Mouse (Mus musculus) G1E-ER4 (cell line): ENCODE results near the gene Ncor2. TPM values are rescaled to one million over a fixed set of nuclear protein-coding genes. Genes with fewer than 3 reads are reported as not detected.

Experiments used
- GATA1 ChIP-seq: IDR thresholded peaks from one replicate; pipeline ENCODE4 v1.8.0; 2012; ENCODE audit warnings: low read length, inconsistent platforms
- polyA plus RNA-seq: library from polyadenylated mRNA; stranded (reverse); fragments of >175 nt; gene quantifications from 2 replicates; pipeline ENCODE4 v1.2.3, GENCODE M21; 2012

The Ncor2 gene
- polyA plus RNA-seq, result not detected in 2 replicates

- TF ChIP-seq GATA1, result no peak
These were observed at the start of gene Ncor2 for GRCm38 (mm10) chr5:125179007-125179734. Ncor2 (minus strand) TSS chr5:125179219.

DNA sequence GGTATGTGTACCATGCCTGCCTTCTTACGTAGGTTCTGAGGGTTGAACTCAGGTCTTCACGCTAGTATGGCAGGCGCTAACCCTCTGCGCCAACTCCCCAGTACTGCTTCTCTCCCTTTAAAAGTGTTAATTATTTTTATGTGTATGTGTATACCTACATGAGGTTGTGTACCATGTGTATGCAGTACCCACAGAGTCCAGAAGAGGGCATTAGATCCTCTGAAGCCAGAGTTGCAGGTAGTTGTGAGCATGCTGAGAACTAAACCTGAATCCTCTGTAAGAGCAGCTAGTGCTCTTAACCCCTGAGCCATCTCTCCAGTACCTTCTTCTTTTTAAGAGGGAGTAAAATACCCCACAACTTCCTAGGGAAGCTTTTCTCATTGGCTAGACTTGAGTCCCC lies 48.7 kb upstream of the Ncor2 start:
- TF ChIP-seq GATA1, result no peak

- no peak for TF ChIP-seq GATA1
These were observed 47.2 kb upstream of the Ncor2 start for GRCm38 (mm10) chr5:125226229-125226634.

DNA sequence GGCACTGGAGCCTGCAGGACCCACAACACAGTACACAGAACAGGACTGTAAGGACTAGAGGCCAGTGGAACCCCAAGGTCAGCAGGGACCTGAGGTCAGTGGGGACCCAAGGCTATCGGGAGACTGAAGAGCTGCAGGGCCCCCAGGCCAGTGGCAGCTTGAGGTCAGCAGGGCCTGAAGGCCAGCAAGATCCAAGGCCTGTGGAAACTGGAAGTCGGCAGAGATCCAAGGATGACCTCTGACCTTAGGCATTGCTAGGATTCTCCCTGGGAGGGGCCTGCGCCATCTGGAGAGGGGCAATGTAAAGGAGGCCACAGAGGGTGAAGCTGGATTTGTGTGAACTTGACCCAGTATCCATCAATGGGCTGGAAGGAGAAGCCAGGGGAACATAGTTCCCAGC lies 45.9 kb upstream of the Ncor2 start:
- TF ChIP-seq GATA1, result no peak

- TF ChIP-seq GATA1, result no peak
These were observed 44.9 kb upstream of the Ncor2 start for GRCm38 (mm10) chr5:125223961-125224360.

- no peak for TF ChIP-seq GATA1
These were observed 43.7 kb upstream of the Ncor2 start for GRCm38 (mm10) chr5:125222706-125223105.

DNA sequence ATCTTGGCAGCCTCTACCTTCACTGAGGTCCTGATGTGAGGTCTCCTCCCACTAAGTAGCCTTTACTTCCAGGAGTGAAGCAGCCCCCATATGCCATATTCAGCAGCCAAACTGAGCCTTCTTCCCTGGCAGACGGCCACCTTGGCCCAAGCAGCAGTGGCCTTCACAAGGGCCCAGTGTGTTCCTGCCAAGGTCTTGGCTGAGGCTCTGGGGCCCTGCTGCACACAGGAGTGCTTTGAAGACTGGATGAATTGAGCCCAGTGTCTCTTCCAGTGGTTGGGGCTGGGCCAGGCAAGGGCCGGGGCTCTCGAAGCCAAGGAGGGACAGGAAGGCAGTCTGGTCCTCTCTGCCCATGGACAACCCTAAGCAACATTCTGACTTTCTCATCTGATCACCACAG lies 42.8 kb upstream of the Ncor2 start:
- TF ChIP-seq GATA1, result no peak

- TF ChIP-seq GATA1, result no peak
These were observed 38.6 kb upstream of the Ncor2 start for GRCm38 (mm10) chr5:125217426-125218170.

- no peak for TF ChIP-seq GATA1
These were observed 37.0 kb upstream of the Ncor2 start for GRCm38 (mm10) chr5:125215930-125216459.

DNA sequence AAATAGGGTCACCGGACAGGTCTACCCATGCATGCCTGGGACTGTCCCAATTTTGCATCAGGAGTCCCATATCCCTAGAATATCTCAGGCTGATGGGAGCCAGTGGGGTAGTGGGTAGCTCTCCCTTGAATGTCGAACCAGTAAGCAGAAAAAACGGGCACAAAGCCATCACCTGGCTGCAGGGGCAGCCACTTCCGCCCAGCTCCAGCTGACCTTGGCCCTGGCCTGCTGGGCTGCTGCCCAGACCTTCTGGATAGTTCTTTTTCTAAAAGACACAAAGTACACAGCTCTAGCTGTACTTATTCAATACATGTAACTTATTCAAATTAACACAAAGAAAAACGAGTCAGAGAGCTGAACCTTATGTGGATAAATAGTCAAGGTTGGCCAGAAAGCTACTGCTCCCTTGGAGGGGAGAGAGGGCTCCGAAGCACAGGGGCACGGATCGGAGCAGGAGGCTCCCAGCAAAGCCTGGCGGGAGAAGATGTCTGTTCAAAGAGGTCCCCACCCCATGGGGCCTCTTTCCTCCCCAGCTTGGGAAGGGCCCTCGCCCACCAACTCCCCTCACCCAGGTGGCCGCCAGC lies 36.4 kb upstream of the Ncor2 start:
- no peak for TF ChIP-seq GATA1

- no peak for TF ChIP-seq GATA1
These were observed 35.0 kb upstream of the Ncor2 start for GRCm38 (mm10) chr5:125214064-125214463.

DNA sequence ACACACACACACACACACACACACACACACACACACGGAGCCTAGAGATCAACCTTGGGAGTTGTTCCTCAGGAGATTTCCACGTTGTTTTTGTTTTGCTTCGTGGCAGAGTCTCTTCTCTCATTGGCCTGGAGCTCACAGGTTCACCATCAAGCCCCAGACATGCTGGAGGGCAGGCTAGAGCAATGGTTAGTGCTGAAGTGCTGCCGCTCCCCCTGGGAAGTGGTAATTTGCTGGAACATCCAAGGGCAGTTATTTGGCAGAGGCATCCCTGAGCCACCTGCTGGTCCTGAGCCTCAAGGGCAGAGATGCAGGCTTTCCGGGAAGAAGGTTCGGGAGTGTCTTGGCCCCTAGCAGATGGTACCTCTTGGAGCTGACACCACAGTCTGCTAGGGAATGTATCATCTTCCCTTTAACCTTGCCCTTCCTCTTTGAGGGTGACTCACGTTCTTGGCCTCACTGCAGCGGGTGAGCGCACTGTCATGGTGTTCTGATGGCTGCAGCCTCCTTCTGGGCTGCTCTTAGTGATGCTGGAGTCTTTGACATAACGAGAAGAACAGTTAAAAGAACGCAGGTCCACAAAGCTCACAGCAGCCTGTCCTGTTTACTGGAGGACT lies 25.3 kb upstream of the Ncor2 start:
- TF ChIP-seq GATA1, result no peak

- no peak for TF ChIP-seq GATA1
These were observed 24.7 kb upstream of the Ncor2 start for GRCm38 (mm10) chr5:125203759-125204158.

DNA sequence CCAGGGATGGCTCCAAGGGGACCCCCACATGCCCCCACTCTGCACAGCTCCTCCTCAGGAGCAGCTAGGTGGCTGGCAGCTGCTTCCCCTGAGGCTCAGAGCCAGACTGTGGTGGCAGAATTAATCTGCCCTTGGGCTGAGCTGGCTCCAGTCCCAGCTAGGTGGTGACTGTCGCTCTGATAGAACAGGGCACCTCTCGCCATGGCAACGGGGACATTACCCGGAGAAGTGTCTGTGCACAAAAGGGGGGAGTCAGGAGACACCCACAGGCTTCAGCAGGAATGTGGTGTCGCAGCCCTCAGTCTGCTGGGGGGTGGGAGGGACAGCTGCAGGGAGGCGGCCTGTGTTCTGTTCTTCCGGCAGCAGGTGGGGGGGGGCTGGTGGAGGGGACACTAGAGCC lies 24.1 kb upstream of the Ncor2 start:
- no peak for TF ChIP-seq GATA1

- no peak for TF ChIP-seq GATA1
These were observed 23.1 kb upstream of the Ncor2 start for GRCm38 (mm10) chr5:125202100-125202499.

GRCm38 (mm10) chr5:125199086-125199485 lies 20.1 kb upstream of the Ncor2 start:
- TF ChIP-seq GATA1, result no peak

- TF ChIP-seq GATA1, result no peak
These were observed 17.0 kb upstream of the Ncor2 start for GRCm38 (mm10) chr5:125196054-125196453.
